Mouse (Mus musculus): ENCODE data around the gene Nicn1. TPM values are rescaled to one million over a fixed set of nuclear protein-coding genes. Genes with fewer than 3 reads are reported as not detected.
"Not testable (repeated sequence)": the region's sequence is repeated elsewhere in the genome, so short reads cannot be mapped to it uniquely, and the experiment has no call there.

The Nicn1 gene
- polyA plus RNA-seq, 1 experiment from 2014 or later: 22.6 TPM

GRCm38 (mm10) chr9:108306571-108306980 is 16.3 kb downstream of the Nicn1 start:
- WGBS: under 1% methylated on average over 51 of the region's 51 CpGs
- Histone ChIP-seq H3K4me3 (peak overlapping the region; percentile 82), H3K36me3 (peaks cover 26% of the 10 kb centered on the region), H3K27me3 (replicated peaks) (no peaks in the 10 kb centered on the region), H3K9me3 (replicated peaks) (no peaks in the 10 kb centered on the region), H3K4me2 (peak overlapping the region; percentile 42), H3K4me1 (replicated peaks) (peaks cover 39% of the 10 kb centered on the region), H3K27ac (ENCODE audit: poor library complexity, severe bottlenecking) (peak overlapping the region; percentile 100), H3K9ac (peak overlapping the region; percentile 97)
- ATAC-seq (ENCODE audit: insufficient number of reproducible peaks, low FRiP score): peak; percentile 86

DNA sequence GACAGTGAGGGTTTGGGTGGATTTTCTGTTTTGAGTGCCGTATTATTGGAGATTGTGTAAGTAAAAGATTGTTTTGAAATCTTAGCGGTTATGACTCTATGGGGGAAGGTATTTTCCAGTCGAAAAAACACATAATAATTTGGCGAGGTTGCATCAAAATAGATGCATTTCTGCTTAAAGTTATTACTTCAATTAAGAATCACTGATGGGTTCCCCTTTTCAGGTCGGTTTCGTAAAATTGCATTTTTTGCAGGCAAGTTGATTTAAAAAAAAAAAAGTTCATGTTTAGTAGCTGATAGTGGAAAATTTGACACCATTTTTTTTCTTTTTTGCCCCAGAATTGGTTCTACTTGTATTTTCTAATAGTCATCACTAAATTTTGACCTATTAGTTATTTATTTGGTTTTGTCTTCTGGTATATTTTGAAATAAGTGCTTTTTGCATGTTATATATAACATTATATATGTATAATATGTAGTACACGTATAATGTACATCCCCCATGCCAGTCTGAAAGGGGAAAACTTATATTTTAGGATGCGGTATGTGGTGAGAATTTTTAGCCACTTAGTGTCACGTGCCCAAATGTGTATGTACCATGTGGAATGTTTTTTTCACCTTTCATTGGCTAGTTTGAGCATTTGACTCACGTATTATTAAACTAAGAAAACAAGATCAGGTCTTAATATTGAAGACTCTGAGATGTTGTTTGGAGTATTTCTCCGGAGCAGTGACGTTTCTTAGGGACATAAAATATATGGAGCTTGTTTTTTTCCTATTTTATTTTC is 17.0 kb downstream of the Nicn1 start:
- H3K36me3 ChIP-seq: peaks cover 21% of the 10 kb centered on the region
- ATAC-seq (ENCODE audit: insufficient number of reproducible peaks, low FRiP score): no peak
- H3K27ac ChIP-seq (ENCODE audit: poor library complexity, severe bottlenecking): peak overlapping the region; percentile 100
- WGBS: 11% methylated on average over 12 of the region's 12 CpGs
- peak overlapping the region; percentile 82 for H3K4me3 ChIP-seq
- peak overlapping the region; percentile 97 for H3K9ac ChIP-seq
- peaks cover 42% of the 10 kb centered on the region for H3K4me1 ChIP-seq (replicated peaks)
- no peaks in the 10 kb centered on the region for H3K27me3 ChIP-seq (replicated peaks)
- H3K9me3 ChIP-seq (replicated peaks): no peaks in the 10 kb centered on the region
- peak overlapping the region; percentile 81 for H3K4me2 ChIP-seq

- 12% methylated on average over 2 of the region's 2 CpGs for WGBS
- Histone ChIP-seq H3K27me3 (replicated peaks) (no peaks in the 10 kb centered on the region), H3K4me3 (peak overlapping the region; percentile 82), H3K4me1 (replicated peaks) (peaks cover 42% of the 10 kb centered on the region), H3K4me2 (peak overlapping the region; percentile 81), H3K27ac (ENCODE audit: poor library complexity, severe bottlenecking) (0 out of 2 replicates have a peak overlapping the region, but pooled peaks have one; percentile 39), H3K9ac (peak overlapping the region; percentile 69), H3K36me3 (peaks cover 12% of the 10 kb centered on the region), H3K9me3 (replicated peaks) (no peaks in the 10 kb centered on the region)
- ATAC-seq (ENCODE audit: insufficient number of reproducible peaks, low FRiP score): no peak
Observed at GRCm38 (mm10) chr9:108308141-108308540, 17.9 kb downstream of the Nicn1 start.

GRCm38 (mm10) chr9:108317572-108317971 is 27.3 kb downstream of the Nicn1 start:
- Histone ChIP-seq H3K27me3 (replicated peaks) (no peaks in the 10 kb centered on the region), H3K36me3 (peaks cover 46% of the 10 kb centered on the region), H3K9ac (no peak overlapping the region), H3K4me3 (no peak overlapping the region), H3K27ac (ENCODE audit: poor library complexity, severe bottlenecking) (no peak overlapping the region), H3K4me1 (replicated peaks) (no peaks in the 10 kb centered on the region), H3K4me2 (no peak overlapping the region), H3K9me3 (replicated peaks) (no peaks in the 10 kb centered on the region)
- ATAC-seq (ENCODE audit: insufficient number of reproducible peaks, low FRiP score): no peak
- 94% methylated on average over 3 of the region's 3 CpGs for WGBS

- H3K36me3 ChIP-seq: peaks cover 47% of the 10 kb centered on the region
- no peak overlapping the region for H3K4me2 ChIP-seq
- ATAC-seq (ENCODE audit: insufficient number of reproducible peaks, low FRiP score): no peak
- H3K9ac ChIP-seq: no peak overlapping the region
- H3K4me1 ChIP-seq (replicated peaks): no peaks in the 10 kb centered on the region
- WGBS: 84% methylated on average over 2 of the region's 2 CpGs
- H3K27ac ChIP-seq (ENCODE audit: poor library complexity, severe bottlenecking): no peak overlapping the region
- H3K4me3 ChIP-seq: no peak overlapping the region
- no peaks in the 10 kb centered on the region for H3K27me3 ChIP-seq (replicated peaks)
- no peaks in the 10 kb centered on the region for H3K9me3 ChIP-seq (replicated peaks)
Observed at GRCm38 (mm10) chr9:108318462-108318861, 28.2 kb downstream of the Nicn1 start.

DNA sequence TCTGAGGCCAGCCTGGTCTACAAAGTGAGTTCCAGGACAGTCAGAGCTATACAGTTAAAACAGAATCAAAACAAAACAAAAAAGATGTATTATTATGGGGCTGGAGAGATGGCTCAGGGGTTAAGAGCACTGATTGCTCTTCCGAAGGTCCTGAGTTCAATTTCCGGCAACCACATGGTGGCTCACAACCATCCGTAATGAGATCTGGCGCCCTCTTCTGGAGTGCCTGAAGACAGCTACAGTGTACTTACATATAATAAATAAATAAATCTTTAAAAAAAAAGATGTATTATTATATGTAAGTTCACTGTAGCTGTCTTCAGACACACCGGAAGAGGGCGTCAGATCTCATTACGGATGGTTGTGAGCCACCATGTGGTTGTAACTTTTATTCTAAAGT is 31.8 kb downstream of the Nicn1 start:
- H3K4me2 ChIP-seq; H3K9me3 ChIP-seq (replicated peaks); H3K27ac ChIP-seq (ENCODE audit: poor library complexity, severe bottlenecking); H3K9ac ChIP-seq; H3K4me1 ChIP-seq (replicated peaks); ATAC-seq (ENCODE audit: insufficient number of reproducible peaks, low FRiP score); H3K4me3 ChIP-seq; H3K27me3 ChIP-seq (replicated peaks): not testable (repeated sequence)
- H3K36me3 ChIP-seq: peaks cover 35% of the 10 kb centered on the region
- 93% methylated on average over 7 of the region's 7 CpGs for WGBS

- no peak for ATAC-seq (ENCODE audit: insufficient number of reproducible peaks, low FRiP score)
- no peak overlapping the region for H3K27ac ChIP-seq (ENCODE audit: poor library complexity, severe bottlenecking)
- H3K4me3 ChIP-seq: no peak overlapping the region
- H3K36me3 ChIP-seq: peaks cover 53% of the 10 kb centered on the region
- no peaks in the 10 kb centered on the region for H3K27me3 ChIP-seq (replicated peaks)
- 96% methylated on average over 1 of the region's 1 CpGs for WGBS
- no peak overlapping the region for H3K4me2 ChIP-seq
- H3K9ac ChIP-seq: no peak overlapping the region
- H3K9me3 ChIP-seq (replicated peaks): no peaks in the 10 kb centered on the region
- H3K4me1 ChIP-seq (replicated peaks): no peaks in the 10 kb centered on the region
Observed at GRCm38 (mm10) chr9:108324784-108325183, 34.6 kb downstream of the Nicn1 start.

DNA sequence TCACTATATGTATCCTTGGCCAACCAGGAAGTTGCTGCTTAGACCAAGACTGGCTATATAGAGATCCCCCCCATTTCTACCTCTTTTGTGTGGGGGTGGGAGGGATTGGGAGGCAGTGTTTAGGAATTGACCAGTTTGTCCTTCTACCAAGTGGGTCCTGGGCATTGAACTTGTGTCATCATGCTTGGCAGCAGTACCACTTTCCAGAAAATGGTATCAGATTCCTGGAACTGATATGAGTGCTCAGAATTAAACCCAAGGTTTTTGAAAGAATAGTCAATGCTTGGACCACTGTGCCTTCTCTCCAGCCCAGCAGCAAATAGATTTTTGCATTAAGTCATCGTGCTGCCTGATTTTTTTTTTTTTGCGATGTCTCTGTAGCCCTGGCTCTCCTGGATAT is 35.6 kb downstream of the Nicn1 start:
- Histone ChIP-seq H3K4me2 (no peak overlapping the region), H3K4me3 (no peak overlapping the region), H3K4me1 (replicated peaks) (no peaks in the 10 kb centered on the region), H3K27ac (ENCODE audit: poor library complexity, severe bottlenecking) (no peak overlapping the region), H3K9me3 (replicated peaks) (no peaks in the 10 kb centered on the region), H3K9ac (no peak overlapping the region), H3K36me3 (peaks cover 52% of the 10 kb centered on the region), H3K27me3 (replicated peaks) (no peaks in the 10 kb centered on the region)
- no peak for ATAC-seq (ENCODE audit: insufficient number of reproducible peaks, low FRiP score)
- WGBS: 95% methylated on average over 2 of the region's 2 CpGs

DNA sequence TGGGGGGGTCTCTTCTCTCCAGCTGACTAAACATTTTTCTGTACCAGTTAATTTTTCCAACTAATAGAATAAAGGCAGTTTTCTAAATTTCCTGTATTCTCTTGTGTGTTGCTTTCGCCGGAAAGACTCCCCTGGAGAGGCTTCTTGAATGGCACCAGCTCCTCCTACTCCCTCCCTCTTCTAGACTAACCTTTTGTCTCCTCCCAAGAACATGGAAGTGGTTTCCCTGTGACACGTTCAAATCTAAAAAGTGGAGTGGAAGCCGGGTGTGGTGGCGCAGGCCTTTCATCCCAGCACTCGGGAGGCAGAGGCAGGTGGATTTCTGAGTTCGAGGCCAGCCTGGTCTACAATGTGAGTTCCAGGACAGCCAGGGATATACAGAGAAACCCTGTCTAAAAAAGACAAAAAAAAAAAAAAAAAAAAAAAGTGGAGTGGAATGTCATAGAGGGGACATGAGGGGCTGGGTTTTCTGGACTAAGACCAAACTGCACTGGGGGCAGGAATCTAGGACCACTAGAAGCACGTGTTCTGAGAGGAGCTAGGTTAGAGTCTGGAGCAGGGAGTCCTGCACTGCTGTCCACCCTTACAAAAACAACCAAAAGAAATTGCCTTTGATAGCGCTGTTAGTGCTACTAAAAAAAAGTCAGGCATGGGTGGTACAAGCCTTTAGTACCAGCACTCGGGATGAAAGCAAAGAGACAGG is 47.8 kb downstream of the Nicn1 start:
- Histone ChIP-seq H3K4me2 (peak overlapping the region; percentile 80), H3K36me3 (peaks cover 39% of the 10 kb centered on the region), H3K27ac (ENCODE audit: poor library complexity, severe bottlenecking) (peak overlapping the region; percentile 97), H3K9me3 (replicated peaks) (no peaks in the 10 kb centered on the region), H3K9ac (peak overlapping the region; percentile 68), H3K4me1 (replicated peaks) (peaks cover 22% of the 10 kb centered on the region), H3K4me3 (peak overlapping the region; percentile 74), H3K27me3 (replicated peaks) (no peaks in the 10 kb centered on the region)
- WGBS: 66% methylated on average over 10 of the region's 10 CpGs
- no peak for ATAC-seq (ENCODE audit: insufficient number of reproducible peaks, low FRiP score)

DNA sequence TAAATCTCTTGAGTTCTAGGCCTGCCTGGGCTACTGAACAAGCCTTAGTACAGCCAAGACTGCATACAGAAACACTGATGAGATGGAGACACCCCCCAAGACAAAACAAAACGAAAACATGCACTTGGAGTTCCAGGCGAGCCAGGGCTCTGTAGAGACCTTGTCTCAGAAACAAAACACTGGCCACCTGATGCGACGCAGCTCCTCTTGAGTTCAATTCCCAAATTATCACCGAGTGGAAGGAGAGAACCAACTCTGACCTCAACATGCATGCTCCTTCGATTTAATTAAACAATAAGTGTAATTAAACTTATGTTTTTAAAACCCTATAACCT is 48.3 kb downstream of the Nicn1 start:
- Histone ChIP-seq H3K27me3 (replicated peaks) (no peaks in the 10 kb centered on the region), H3K27ac (ENCODE audit: poor library complexity, severe bottlenecking) (peak overlapping the region; percentile 97), H3K4me2 (peak overlapping the region; percentile 80), H3K9ac (peak overlapping the region; percentile 68), H3K4me3 (peak overlapping the region; percentile 74), H3K9me3 (replicated peaks) (no peaks in the 10 kb centered on the region), H3K36me3 (peaks cover 36% of the 10 kb centered on the region), H3K4me1 (replicated peaks) (peaks cover 22% of the 10 kb centered on the region)
- ATAC-seq (ENCODE audit: insufficient number of reproducible peaks, low FRiP score): no peak
- WGBS: 19% methylated on average over 6 of the region's 6 CpGs

GRCm38 (mm10) chr9:108338886-108339781 is 48.9 kb downstream of the Nicn1 start, which contains the start of gene Gpx1:
Gpx1 (plus strand) TSS chr9:108338903.
- Histone ChIP-seq H3K4me3 (peak within 1 kb of the TSS; percentile 74), H3K4me2 (peak within 1 kb of the TSS; percentile 80), H3K9ac (peak within 1 kb of the TSS; percentile 95), H3K4me1 (replicated peaks) (peaks cover 22% of the 10 kb centered on the region), H3K9me3 (replicated peaks) (no peaks in the 10 kb centered on the region), H3K27ac (ENCODE audit: poor library complexity, severe bottlenecking) (peak within 1 kb of the TSS; percentile 97), H3K27me3 (replicated peaks) (no peaks in the 10 kb centered on the region), H3K36me3 (peaks cover 30% of the 10 kb centered on the region)
- under 1% methylated on average over 49 of the region's 49 CpGs for WGBS
- peak; percentile 95 for ATAC-seq (ENCODE audit: insufficient number of reproducible peaks, low FRiP score)

Measured in heart, embryonic 12.5 days (tissue).